Mouse (Mus musculus) gonadal fat pad, adult 2 months (tissue): ENCODE results near the gene Pdss2. TPM values are rescaled to one million over a fixed set of nuclear protein-coding genes. Genes with fewer than 3 reads are reported as not detected.
"Not testable (repeated sequence)": the region's sequence is repeated elsewhere in the genome, so short reads cannot be mapped to it uniquely, and the experiment has no call there.

Experiments
- DNase-seq: peaks from one replicate; pipeline ENCODE4 v3.0.0-alpha.2; 2012; ENCODE audit warnings: low read depth
- polyA plus RNA-seq: library from polyadenylated mRNA; depleted of rRNA; stranded (reverse); fragments of >200 nt; gene quantifications from 2 replicates; pipeline ENCODE4 v1.2.3, GENCODE M21; 2012

Gene Pdss2
- polyA plus RNA-seq, 1 experiment: 7.2 TPM

GRCm38 (mm10) chr10:43242215-43242614 lies 20.9 kb downstream of the Pdss2 start:
- DNase-seq: no peak

- DNase-seq: peak; percentile 67
Measured at GRCm38 (mm10) chr10:43244262-43244806, 23.0 kb downstream of the Pdss2 start.

DNA sequence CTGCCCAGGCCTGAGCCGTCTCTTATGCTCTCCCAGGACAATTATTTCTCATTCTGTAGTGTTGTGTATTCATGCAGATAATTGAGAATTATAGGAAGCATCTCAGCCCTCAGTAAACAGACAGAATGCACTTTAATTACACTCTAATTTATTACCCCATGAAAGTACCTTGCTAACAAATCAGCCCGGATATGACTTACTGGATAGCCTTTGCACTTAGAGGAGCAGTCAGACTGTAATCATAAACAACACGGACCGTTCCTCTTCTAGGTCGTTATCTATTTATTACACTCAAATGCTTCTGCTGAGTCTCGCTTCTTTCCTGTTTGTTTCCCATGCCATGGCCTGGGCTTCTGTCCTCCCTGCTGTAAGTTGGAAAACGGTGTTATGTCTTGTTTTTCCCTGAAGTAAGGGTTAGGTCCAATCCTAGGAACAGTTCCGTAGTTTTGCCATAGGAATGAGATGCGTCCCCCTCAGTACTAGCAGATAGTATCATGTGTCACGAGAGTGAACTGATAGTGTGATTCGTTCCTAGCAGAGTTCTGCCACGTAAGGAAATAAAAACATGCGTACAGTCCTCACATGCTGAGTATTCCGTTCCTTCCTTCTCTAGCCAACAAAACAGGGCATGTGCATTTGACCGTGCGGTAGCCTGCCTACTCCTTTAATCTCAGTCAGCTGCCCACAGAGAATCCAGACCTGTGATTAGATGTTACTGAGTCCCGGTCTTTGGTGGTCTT lies 24.3 kb downstream of the Pdss2 start:
- no peak for DNase-seq

- no peak for DNase-seq
Measured at GRCm38 (mm10) chr10:43247994-43248393, 26.7 kb downstream of the Pdss2 start.

GRCm38 (mm10) chr10:43252324-43252723 lies 31.0 kb downstream of the Pdss2 start:
- no peak for DNase-seq

DNA sequence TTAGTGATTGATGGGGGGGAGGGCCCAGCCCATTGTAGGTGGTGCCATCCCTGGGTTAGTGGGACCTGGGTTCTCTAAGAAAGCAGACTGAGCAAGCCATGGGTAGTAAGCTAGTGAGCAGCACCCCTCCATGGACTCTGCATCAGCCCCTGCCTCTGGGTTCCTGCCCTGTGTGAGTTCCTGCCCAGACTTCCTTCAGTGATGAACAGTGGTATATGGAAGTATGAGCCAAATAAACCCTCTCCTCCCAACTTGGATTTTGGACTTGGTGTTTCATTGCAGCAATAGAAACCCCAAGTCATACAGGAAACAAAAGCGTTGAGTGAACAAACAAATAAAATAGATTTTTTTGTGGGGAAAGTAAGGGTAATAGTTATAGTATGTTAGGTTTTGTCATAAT lies 35.7 kb downstream of the Pdss2 start:
- not testable (repeated sequence) for DNase-seq

DNA sequence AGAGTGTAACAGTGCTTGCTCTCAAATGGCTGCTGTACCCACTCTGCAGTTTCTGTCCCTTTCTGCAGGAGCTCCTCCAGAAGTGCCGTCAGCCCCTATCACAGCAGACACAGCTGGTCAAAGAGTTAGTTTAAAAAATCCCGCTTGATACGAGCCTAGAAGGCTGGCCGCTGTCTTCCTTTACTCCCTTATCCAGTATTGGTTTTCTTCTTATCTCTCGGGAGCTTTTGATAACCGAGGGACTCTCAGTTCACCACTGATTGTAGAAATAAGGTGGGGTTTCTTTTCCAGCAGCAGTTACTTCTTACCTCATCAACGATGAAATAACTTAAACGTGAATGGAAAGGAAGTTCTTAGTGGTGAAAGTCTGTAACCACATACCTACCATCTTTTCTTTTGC lies 36.2 kb downstream of the Pdss2 start:
- not testable (repeated sequence) for DNase-seq

DNA sequence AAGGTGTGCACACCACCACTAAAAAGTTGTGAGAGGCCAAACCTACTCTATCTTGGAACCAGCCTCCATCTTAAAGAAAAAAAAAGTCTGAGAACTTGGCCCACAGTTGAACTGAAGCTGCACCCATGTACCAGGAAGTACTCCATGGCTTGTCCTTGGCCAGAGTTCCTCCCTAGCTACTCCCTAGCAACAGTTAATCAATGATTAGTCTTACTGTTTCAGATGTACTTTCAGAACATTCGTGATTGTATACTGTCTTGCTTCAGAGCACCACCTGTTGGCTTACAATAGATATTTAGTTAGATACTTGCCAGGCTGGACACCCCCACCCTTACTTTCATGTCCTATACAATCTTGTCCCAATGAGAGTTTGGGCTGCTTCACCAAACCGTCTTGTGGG lies 50.0 kb downstream of the Pdss2 start:
- no peak for DNase-seq

- DNase-seq: no peak
Measured at GRCm38 (mm10) chr10:43272381-43272780, 51.1 kb downstream of the Pdss2 start.

DNA sequence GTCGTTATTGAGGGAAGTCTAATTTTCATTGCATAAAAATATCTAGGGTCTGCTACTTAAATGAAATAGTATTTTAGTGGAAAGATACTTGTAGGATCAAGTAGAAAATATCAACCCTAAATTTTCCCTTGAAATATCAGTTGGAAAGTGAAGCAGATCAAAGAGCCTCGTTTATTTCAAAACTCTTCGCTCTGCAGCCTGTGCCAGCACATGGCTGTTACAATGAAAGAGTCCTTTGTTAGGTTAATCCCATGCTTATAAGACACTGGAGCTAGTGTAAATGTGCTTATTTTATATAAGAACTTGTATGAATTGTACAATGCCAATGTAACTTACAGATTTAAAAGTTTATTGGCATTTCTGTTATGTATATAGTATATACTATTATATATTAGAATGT lies 51.8 kb downstream of the Pdss2 start:
- no peak for DNase-seq

DNA sequence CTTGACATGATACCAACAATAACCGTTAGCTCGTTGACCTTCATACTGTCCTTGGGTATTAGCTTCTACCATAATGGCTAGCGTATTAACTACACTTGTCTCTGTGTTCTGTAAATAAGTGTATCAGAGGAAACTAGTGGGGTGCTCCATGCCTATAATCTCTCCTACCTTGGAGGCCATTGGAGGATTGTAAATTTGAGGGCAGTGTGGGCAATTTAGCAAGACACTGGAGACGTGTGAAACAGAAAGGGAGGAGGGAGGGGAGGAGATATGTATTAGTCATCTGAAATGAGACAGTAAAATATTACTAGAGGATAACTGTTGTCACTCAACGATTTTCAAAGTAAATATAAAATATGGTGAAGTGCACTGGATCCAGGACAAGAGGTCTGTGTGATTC lies 54.2 kb downstream of the Pdss2 start:
- no peak for DNase-seq

DNA sequence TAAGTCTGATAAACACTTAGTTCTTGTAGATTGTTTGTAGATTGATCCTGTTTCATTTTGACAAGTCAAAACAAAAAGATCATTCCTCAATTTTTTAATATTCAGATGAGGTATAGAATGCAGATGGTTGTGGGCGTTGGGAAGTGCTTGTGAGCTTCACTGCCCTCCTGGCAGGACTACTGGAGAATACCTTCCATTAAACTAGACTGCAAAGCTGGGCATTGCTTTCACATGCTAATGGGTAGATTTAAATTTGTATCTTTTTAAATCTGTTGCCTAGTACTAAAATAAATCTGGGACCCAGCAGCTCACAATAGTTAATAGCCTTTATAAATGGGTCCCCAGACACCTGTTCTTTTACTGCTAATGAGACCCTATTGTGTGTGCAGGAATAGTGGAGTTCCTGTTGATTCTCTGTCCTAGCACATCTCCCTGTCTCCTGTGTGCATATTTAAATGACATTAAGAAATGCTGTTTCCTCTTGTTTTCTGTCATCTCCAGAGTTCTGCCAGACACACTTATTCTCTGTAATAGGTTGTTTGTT lies 54.9 kb downstream of the Pdss2 start:
- DNase-seq: no peak

GRCm38 (mm10) chr10:43277266-43278145 lies 56.2 kb downstream of the Pdss2 start:
- DNase-seq: no peak

- no peak for DNase-seq
Measured at GRCm38 (mm10) chr10:43279637-43280288, 58.5 kb downstream of the Pdss2 start.

GRCm38 (mm10) chr10:43285541-43285940 lies 64.3 kb downstream of the Pdss2 start:
- DNase-seq: no peak

- DNase-seq: no peak
Measured at GRCm38 (mm10) chr10:43290638-43291230, 69.4 kb downstream of the Pdss2 start.

GRCm38 (mm10) chr10:43291333-43291736 lies 70.0 kb downstream of the Pdss2 start:
- DNase-seq: no peak

DNA sequence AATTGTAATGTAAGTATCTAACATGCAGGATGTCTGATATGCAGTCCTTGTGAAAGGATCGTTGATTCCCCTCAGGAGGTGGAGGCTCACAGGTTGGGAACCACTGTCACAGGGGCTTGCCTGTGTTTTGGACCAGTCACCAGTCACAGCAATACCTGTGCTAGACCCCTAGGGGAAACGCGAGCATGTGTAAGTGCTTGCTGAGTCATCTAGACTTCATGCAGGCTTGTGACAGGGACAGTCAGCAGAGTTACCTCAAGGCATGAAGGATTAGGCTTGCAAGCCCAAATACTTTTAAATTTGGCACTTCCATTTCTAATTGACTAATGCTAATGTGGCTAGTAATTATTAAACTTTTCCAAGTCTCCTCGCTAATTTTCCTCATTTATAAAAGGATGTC lies 71.2 kb downstream of the Pdss2 start:
- DNase-seq: no peak

GRCm38 (mm10) chr10:43294331-43294730 lies 73.0 kb downstream of the Pdss2 start:
- DNase-seq: no peak

DNA sequence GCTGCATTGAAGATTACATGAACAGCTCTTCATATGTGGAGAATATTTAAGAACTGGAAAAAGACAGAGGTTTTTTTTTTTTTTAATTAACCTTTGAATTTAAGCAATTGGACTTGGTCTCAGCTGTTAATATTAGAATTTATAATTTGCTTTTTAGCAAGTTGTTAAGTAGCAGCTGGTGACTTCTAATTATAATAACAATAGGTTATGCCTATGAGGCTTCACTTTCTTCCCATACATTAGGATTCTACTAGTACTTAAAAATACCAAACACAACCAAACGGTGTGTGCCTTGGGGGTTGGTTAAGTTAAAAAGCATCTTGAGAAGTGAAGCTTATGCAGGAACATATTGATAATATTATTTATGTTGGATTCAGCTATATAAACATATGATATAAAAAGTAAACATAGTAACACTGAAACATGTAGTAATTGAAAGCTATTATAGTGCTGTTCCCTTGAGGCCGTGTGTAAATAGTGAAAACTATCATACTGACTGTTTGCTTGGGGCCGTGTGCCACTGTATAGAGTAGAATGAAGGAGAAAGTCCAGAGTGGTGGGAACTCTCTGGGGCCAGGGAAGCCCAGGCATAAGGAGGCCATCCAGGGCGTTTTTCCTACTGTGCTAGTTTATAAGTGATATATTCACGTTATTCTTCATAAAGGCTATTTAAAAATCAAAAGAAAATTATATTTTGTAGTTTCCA lies 87.0 kb downstream of the Pdss2 start:
- DNase-seq: no peak
